Mouse (Mus musculus) regulatory T cell (primary cell): Measurements from ENCODE around the gene Ccdc3.
"Not testable (repeated sequence)": the region's sequence is repeated elsewhere in the genome, so short reads cannot be mapped to it uniquely, and the experiment has no call there.

Experiments used
- in situ Hi-C: fragments of 300-600 bp; cut with MboI, MseI; formaldehyde crosslinking; loops from one replicate; pipeline ENCODE4 v1.15.1; 2025; ENCODE audit warnings: high pct_unique_total_duplicates

Ccdc3 gene

GRCm38 (mm10) chr2:5214581-5214980 lies 77.0 kb downstream of the Ccdc3 start:
- in situ Hi-C loops, result no loop called here

GRCm38 (mm10) chr2:5215252-5215815 lies 77.8 kb downstream of the Ccdc3 start:
- in situ Hi-C loops, result no loop called here

GRCm38 (mm10) chr2:5219206-5219605 lies 81.6 kb downstream of the Ccdc3 start:
- in situ Hi-C loops, result no loop called here

- in situ Hi-C loops, result no loop called here
These were observed 82.3 kb downstream of the Ccdc3 start for GRCm38 (mm10) chr2:5219847-5220375.

GRCm38 (mm10) chr2:5222571-5222970 lies 85.0 kb downstream of the Ccdc3 start:
- in situ Hi-C loops, result no loop called here

GRCm38 (mm10) chr2:5236846-5237482 lies 99.4 kb downstream of the Ccdc3 start:
- in situ Hi-C loops, result loop anchor here (5.0 to 10.0 kb wide), 2 partner anchors 80 to 1822 kb away; no protein-coding TSS in a partner anchor

GRCm38 (mm10) chr2:5237870-5238269 lies 100.3 kb downstream of the Ccdc3 start:
- in situ Hi-C loops, result loop anchor here (5.0 to 10.0 kb wide), 2 partner anchors 81 to 1823 kb away; no protein-coding TSS in a partner anchor

- in situ Hi-C loops, result loop anchor here (5.0 to 10.0 kb wide), 2 partner anchors 82 to 1825 kb away; no protein-coding TSS in a partner anchor
These were observed 101.9 kb downstream of the Ccdc3 start for GRCm38 (mm10) chr2:5239492-5239891.

GRCm38 (mm10) chr2:5241469-5241897 lies 103.9 kb downstream of the Ccdc3 start:
- in situ Hi-C loops, result no loop called here

- in situ Hi-C loops, result not testable (repeated sequence)
These were observed 111.6 kb downstream of the Ccdc3 start for GRCm38 (mm10) chr2:5249199-5249598.

GRCm38 (mm10) chr2:5249969-5250368 lies 112.4 kb downstream of the Ccdc3 start:
- in situ Hi-C loops, result loop anchor here (10.0 kb wide), 1 partner anchor 555 kb away; no protein-coding TSS in a partner anchor

GRCm38 (mm10) chr2:5258250-5258649 lies 120.7 kb downstream of the Ccdc3 start:
- in situ Hi-C loops, result loop anchor here (10.0 kb wide), 1 partner anchor 563 kb away; no protein-coding TSS in a partner anchor

- in situ Hi-C loops, result no loop called here
These were observed 124.7 kb downstream of the Ccdc3 start for GRCm38 (mm10) chr2:5262279-5262678.

GRCm38 (mm10) chr2:5267980-5268379 lies 130.4 kb downstream of the Ccdc3 start:
- in situ Hi-C loops, result no loop called here
